Mouse (Mus musculus): Measurements from ENCODE around the gene Ankrd6. TPM values are rescaled to one million over a fixed set of nuclear protein-coding genes. Genes with fewer than 3 reads are reported as not detected.

The Ankrd6 gene
- total and polyA plus RNA-seq, 3 experiments, result 1.1 to 1.8 TPM; not detected in 1

DNA sequence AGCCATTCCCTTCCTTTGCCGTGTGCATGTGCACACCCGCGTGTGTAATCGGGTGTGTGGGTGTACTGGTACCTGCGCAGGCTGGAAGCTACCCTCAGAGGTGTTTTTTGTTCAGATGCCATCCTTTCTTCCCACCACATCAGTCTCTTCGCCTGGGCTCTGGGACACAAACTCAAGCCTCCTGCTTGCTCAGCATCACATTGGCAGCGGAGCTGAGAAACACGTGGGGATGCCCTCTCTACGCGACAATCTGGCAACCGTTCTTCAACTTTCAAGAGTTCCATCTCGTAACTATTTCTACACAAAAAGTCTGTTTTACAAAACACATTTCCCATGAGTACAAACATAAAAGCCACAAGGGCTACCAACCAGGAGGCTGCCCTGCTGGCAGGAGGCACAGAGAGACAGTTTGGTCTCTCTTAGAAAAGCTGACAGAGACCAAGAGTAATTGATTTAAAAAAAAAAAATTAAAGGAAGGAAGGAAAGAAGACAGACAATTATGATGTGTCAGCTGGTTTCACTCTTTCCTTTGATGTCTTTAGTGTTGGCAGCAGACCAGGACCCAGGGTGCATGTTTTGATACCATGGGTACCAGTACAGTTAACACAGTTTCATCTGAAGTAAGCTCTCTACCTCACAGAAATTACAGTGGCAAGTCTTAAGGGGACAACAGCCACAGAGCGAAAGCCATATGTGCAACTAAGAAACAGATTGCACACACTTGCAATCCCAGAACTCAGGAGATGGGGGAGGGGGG, 21.8 kb downstream of the Ankrd6 start:
- TF ChIP-seq TCF12 (IDR thresholded peaks at IDR 0.05; ENCODE audit: low read depth, low read length), result no peak
- no peak for TF ChIP-seq JUND (IDR thresholded peaks at IDR 0.05; ENCODE audit: low read depth, low read length)
- no peak for TF ChIP-seq NELFE (IDR thresholded peaks at IDR 0.05; ENCODE audit: low read depth, low read length)
- TF ChIP-seq E2F4 (IDR thresholded peaks at IDR 0.05; ENCODE audit: borderline replicate concordance, low read depth, low read length), result no peak
- TF ChIP-seq ELF1 (IDR thresholded peaks at IDR 0.05; ENCODE audit: low read depth, low read length), result no peak
- TF ChIP-seq SMC3 (IDR thresholded peaks at IDR 0.05; ENCODE audit: low read depth, low read length), result no peak
- TF ChIP-seq POLR2AphosphoS5 (IDR thresholded peaks at IDR 0.05; ENCODE audit: borderline replicate concordance, low read depth, low read length), result no peak
- no peak for TF ChIP-seq BHLHE40 (IDR thresholded peaks at IDR 0.05; ENCODE audit: borderline replicate concordance, low read depth, low read length)
- no peak for DNase-seq (ENCODE audit: low read depth, low spot score)
- H3K36me3 ChIP-seq (ENCODE audit: control insufficient read depth in 1 of 2, insufficient read depth in 2 of 2, low read length in 2 of 2), result no peaks in the 10 kb centered on the region

DNA sequence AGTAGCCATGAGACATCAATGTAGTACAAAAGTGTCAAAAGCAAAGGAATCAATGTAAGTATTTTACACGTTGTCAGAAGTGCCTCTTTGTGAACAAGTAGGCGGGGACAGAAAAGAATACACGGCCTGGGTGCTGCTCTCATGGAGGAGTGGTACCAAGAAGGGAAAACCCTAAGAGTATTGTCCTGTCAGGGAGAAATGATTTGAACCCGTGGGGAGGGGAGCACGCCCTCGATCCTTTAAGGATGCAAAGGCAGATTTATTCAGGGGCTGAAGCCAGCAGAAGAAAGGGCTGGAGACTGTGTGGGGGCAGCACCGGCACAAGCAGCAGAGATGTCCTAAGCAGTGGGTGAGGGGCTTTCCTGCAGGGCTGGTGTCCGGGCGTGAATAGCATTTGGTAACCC, 26.7 kb downstream of the Ankrd6 start:
- Histone ChIP-seq H3K4me1 (ENCODE audit: control insufficient read depth in 1 of 2, insufficient read depth in 2 of 2, low read length in 2 of 2) (no peaks in the 10 kb centered on the region), H3K9ac (ENCODE audit: control insufficient read depth, low read depth, low read length, poor library complexity, severe bottlenecking) (no peak overlapping the region), H3K27ac (ENCODE audit: control insufficient read depth, low read depth, low read length) (no peak overlapping the region), H3K27me3 (ENCODE audit: control insufficient read depth in 1 of 2, insufficient read depth in 2 of 2, low read length in 2 of 2) (peaks cover 2 to 4% of the 10 kb centered on the region in 2 experiments; a peak in 3 of 4 replicates), H3K9me3 (replicated peaks; ENCODE audit: insufficient read depth, low read length) (no peaks in the 10 kb centered on the region), H3K4me3 (ENCODE audit: control insufficient read depth in 1 of 2, insufficient read depth in 1 of 2, low read depth in 2 of 2, low read length in 2 of 2) (no peak overlapping the region), H3K36me3 (ENCODE audit: control insufficient read depth in 1 of 2, insufficient read depth in 2 of 2, low read length in 2 of 2) (no peaks in the 10 kb centered on the region), H3K79me2 (ENCODE audit: control insufficient read depth, insufficient read depth, low read length, poor library complexity) (no peaks in the 10 kb centered on the region)
- no peak for DNase-seq (ENCODE audit: low read depth, low spot score)
- TF ChIP-seq E2F4 (IDR thresholded peaks at IDR 0.05; ENCODE audit: borderline replicate concordance, low read depth, low read length) (no peak), GATA1 (IDR thresholded peaks at IDR 0.05; ENCODE audit: low read depth, low read length) (no peak), NELFE (IDR thresholded peaks at IDR 0.05; ENCODE audit: low read depth, low read length) (no peak), BHLHE40 (IDR thresholded peaks at IDR 0.05; ENCODE audit: borderline replicate concordance, low read depth, low read length) (no peak), ZNF384 (IDR thresholded peaks at IDR 0.05; ENCODE audit: low read depth, low read length) (no peak), EP300 (IDR thresholded peaks at IDR 0.05; ENCODE audit: low read depth in 1 of 2, low read length in 2 of 2) (no peak), ZKSCAN1 (IDR thresholded peaks at IDR 0.05; ENCODE audit: low read depth, low read length) (no peak), CHD1 (IDR thresholded peaks at IDR 0.05; ENCODE audit: low read depth, low read length) (no peak)

More for the DNA sequence above, 21.8 kb downstream of the Ankrd6 start:
- Histone ChIP-seq H3K27me3 (ENCODE audit: control insufficient read depth in 1 of 2, insufficient read depth in 2 of 2, low read length in 2 of 2) (no peaks in the 10 kb centered on the region), H3K27ac (ENCODE audit: control insufficient read depth, low read depth, low read length) (no peak overlapping the region), H3K4me3 (ENCODE audit: control insufficient read depth in 1 of 2, insufficient read depth in 1 of 2, low read depth in 2 of 2, low read length in 2 of 2) (no peak overlapping the region), H3K79me2 (ENCODE audit: control insufficient read depth, insufficient read depth, low read length, poor library complexity) (no peaks in the 10 kb centered on the region), H3K9ac (ENCODE audit: control insufficient read depth, low read depth, low read length, poor library complexity, severe bottlenecking) (no peak overlapping the region), H3K4me1 (ENCODE audit: control insufficient read depth in 1 of 2, insufficient read depth in 2 of 2, low read length in 2 of 2) (no peaks in the 10 kb centered on the region), H3K9me3 (replicated peaks; ENCODE audit: insufficient read depth, low read length) (no peaks in the 10 kb centered on the region)
